Mouse (Mus musculus) lung, embryonic 16.5 days (tissue): ENCODE results near the gene Stxbp4. TPM values are rescaled to one million over a fixed set of nuclear protein-coding genes. Genes with fewer than 3 reads are reported as not detected.

Source experiments
- ATAC-seq: fragments of 200-750 bp; cut with Nextera tagmentation; 2 replicates; pipeline ENCODE4 v1.8.0; 2017; ENCODE audit warnings: low read depth, mild to moderate bottlenecking, moderate library complexity
- H3K27ac ChIP-seq: fragments of 300-500 bp; sonication (generic); 2 replicates; pipeline ENCODE4 v1.5.1; 2014; ENCODE audit warnings: mild to moderate bottlenecking, control low read depth, low read length
- H3K27me3 ChIP-seq: fragments of 300-500 bp; sonication (generic); 2 replicates; pipeline ENCODE4 v1.6.1; 2014; ENCODE audit warnings: low read depth, low read length, mixed read lengths; ENCODE audit not compliant: control insufficient read depth, insufficient read depth
- H3K36me3 ChIP-seq: fragments of 300-500 bp; sonication (generic); 2 replicates; pipeline ENCODE4 v1.6.1; 2014; ENCODE audit warnings: low read length; ENCODE audit not compliant: control insufficient read depth, insufficient read depth
- H3K4me1 ChIP-seq: fragments of 300-500 bp; sonication (generic); replicated peaks from 2 replicates; pipeline ENCODE4 v1.6.1; 2014; ENCODE audit warnings: low read length, mixed read lengths; ENCODE audit not compliant: control insufficient read depth, insufficient read depth
- H3K4me2 ChIP-seq: fragments of 300-500 bp; sonication (generic); 2 replicates; pipeline ENCODE4 v1.6.1; 2014; ENCODE audit warnings: low read depth, low read length, control low read depth
- H3K4me3 ChIP-seq: fragments of 300-500 bp; sonication (generic); 2 replicates; pipeline ENCODE4 v1.5.1; 2014; ENCODE audit warnings: mild to moderate bottlenecking, low read length, control low read depth
- H3K9ac ChIP-seq: fragments of 300-500 bp; sonication (generic); 2 replicates; pipeline ENCODE4 v1.6.1; 2014; ENCODE audit warnings: low read length, control low read depth
- H3K9me3 ChIP-seq: fragments of 300-500 bp; sonication (generic); 2 replicates; pipeline ENCODE4 v1.6.1; 2016; ENCODE audit warnings: low read length; ENCODE audit not compliant: control insufficient read depth
- WGBS: fragments of 180-500 bp; shearing (Covaris S2); extraction: QIAGEN DNeasy Blood & Tissue Kit; methylation state at CpG from one replicate; pipeline ENCODE4 v1.1.7; 2014; 5-methylcytosine and 5-hydroxymethylcytosine counted together
- polyA plus RNA-seq: library from polyadenylated mRNA; unstranded; fragments of >200 nt; fragmentation: Nextera tagmentation; extraction: Ambion mirVana; gene quantifications from 2 replicates; pipeline ENCODE4 v1.2.1, GENCODE M21; 2015

The Stxbp4 gene
- polyA plus RNA-seq, 1 experiment from 2014 or later = 22.4 TPM

GRCm38 (mm10) chr11:90499918-90500317 lies 138.0 kb downstream of the Stxbp4 start:
- ATAC-seq = no peak
- peaks cover 9% of the 10 kb centered on the region; the same call in 1 of the 2 replicates for H3K4me1 ChIP-seq
- H3K4me3 ChIP-seq = no peak overlapping the region
- no peaks in the 10 kb centered on the region for H3K27me3 ChIP-seq
- H3K4me2 ChIP-seq = no peak overlapping the region
- 89% methylated on average over 6 of the region's 6 CpGs for WGBS
- no peaks in the 10 kb centered on the region for H3K36me3 ChIP-seq
- no peak overlapping the region for H3K27ac ChIP-seq
- H3K9ac ChIP-seq = no peak overlapping the region
- no peaks in the 10 kb centered on the region for H3K9me3 ChIP-seq

GRCm38 (mm10) chr11:90498461-90498860 lies 139.4 kb downstream of the Stxbp4 start:
- Histone ChIP-seq H3K9me3 (no peaks in the 10 kb centered on the region), H3K27me3 (no peaks in the 10 kb centered on the region), H3K36me3 (no peaks in the 10 kb centered on the region; the same call in 1 of the 2 replicates), H3K9ac (no peak overlapping the region), H3K27ac (no peak overlapping the region), H3K4me2 (no peak overlapping the region), H3K4me3 (no peak overlapping the region), H3K4me1 (peaks cover 9% of the 10 kb centered on the region; the same call in 1 of the 2 replicates)
- WGBS = 46% methylated on average over 5 of the region's 5 CpGs
- no peak for ATAC-seq

GRCm38 (mm10) chr11:90494981-90495380 lies 142.9 kb downstream of the Stxbp4 start:
- Histone ChIP-seq H3K27me3 (no peaks in the 10 kb centered on the region), H3K36me3 (no peaks in the 10 kb centered on the region; the same call in 1 of the 2 replicates), H3K9me3 (no peaks in the 10 kb centered on the region), H3K27ac (no peak overlapping the region), H3K4me2 (no peak overlapping the region), H3K4me3 (no peak overlapping the region), H3K9ac (no peak overlapping the region), H3K4me1 (no peaks in the 10 kb centered on the region)
- 83% methylated on average over 1 of the region's 1 CpGs for WGBS
- no peak for ATAC-seq

DNA sequence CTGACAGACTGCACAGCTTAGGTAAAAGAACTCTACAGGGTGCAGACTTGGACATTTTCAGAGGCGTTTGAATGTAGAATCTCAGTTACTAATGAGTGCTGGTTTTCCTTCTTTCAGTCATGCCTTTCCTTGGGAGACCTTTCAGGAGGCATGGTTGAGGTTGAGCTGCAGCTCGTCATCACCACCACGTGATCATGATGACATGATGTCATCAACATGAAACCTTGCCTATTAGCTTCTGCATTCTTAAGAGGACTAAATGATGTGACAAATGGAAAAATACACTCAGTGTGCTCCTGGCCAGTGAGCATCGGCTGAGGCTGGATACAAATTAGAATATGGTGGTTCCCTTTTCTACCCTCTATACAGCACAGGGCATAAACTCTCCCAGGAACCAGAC lies 145.4 kb downstream of the Stxbp4 start:
- ATAC-seq = no peak
- Histone ChIP-seq H3K4me2 (no peak overlapping the region), H3K4me1 (no peaks in the 10 kb centered on the region), H3K9me3 (no peaks in the 10 kb centered on the region), H3K9ac (no peak overlapping the region), H3K27ac (no peak overlapping the region), H3K27me3 (no peaks in the 10 kb centered on the region), H3K4me3 (no peak overlapping the region), H3K36me3 (peaks cover 4% of the 10 kb centered on the region)
- 82% methylated on average over 4 of the region's 4 CpGs for WGBS

- Histone ChIP-seq H3K4me3 (no peak overlapping the region), H3K9me3 (no peaks in the 10 kb centered on the region; the same call in 1 of the 2 replicates), H3K27ac (no peak overlapping the region), H3K27me3 (no peaks in the 10 kb centered on the region), H3K9ac (no peak overlapping the region), H3K4me2 (no peak overlapping the region), H3K4me1 (no peaks in the 10 kb centered on the region), H3K36me3 (peaks cover 6% of the 10 kb centered on the region)
- WGBS = 88% methylated on average over 10 of the region's 10 CpGs
- ATAC-seq = no peak
These were observed 148.7 kb downstream of the Stxbp4 start for GRCm38 (mm10) chr11:90489166-90489565.

DNA sequence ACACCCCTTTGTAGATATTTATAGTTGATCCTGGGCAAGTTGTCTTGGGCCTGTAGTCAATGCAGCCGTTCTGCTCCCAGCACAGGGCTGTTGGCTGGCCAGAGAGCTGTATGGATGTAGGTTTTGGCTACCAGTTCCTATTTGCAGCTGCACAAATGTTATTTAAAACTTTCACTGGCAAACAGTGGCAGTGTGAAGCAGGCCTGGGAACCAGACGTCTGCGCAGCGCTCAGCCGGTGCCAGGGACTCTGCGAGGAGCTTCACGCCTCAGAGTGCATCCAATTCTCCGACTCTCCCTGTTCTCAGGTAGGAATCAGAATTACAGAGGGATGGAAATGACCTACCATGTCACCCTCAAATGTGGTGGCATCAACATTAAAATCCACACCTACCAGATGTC lies 150.2 kb downstream of the Stxbp4 start:
- 93% methylated on average over 8 of the region's 8 CpGs for WGBS
- no peaks in the 10 kb centered on the region for H3K27me3 ChIP-seq
- no peak overlapping the region for H3K9ac ChIP-seq
- ATAC-seq = no peak
- H3K4me1 ChIP-seq = no peaks in the 10 kb centered on the region
- H3K4me2 ChIP-seq = no peak overlapping the region
- no peak overlapping the region for H3K4me3 ChIP-seq
- no peak overlapping the region for H3K27ac ChIP-seq
- no peaks in the 10 kb centered on the region; the same call in 1 of the 2 replicates for H3K9me3 ChIP-seq
- peaks cover 6% of the 10 kb centered on the region; the same call in 1 of the 2 replicates for H3K36me3 ChIP-seq

- WGBS = 88% methylated on average over 14 of the region's 14 CpGs
- Histone ChIP-seq H3K9ac (no peak overlapping the region), H3K36me3 (peaks cover 6% of the 10 kb centered on the region; the same call in 1 of the 2 replicates), H3K4me1 (no peaks in the 10 kb centered on the region), H3K4me2 (no peak overlapping the region), H3K4me3 (no peak overlapping the region), H3K9me3 (no peaks in the 10 kb centered on the region; the same call in 1 of the 2 replicates), H3K27me3 (no peaks in the 10 kb centered on the region), H3K27ac (no peak overlapping the region)
- ATAC-seq = no peak
These were observed 152.9 kb downstream of the Stxbp4 start for GRCm38 (mm10) chr11:90484750-90485637.

DNA sequence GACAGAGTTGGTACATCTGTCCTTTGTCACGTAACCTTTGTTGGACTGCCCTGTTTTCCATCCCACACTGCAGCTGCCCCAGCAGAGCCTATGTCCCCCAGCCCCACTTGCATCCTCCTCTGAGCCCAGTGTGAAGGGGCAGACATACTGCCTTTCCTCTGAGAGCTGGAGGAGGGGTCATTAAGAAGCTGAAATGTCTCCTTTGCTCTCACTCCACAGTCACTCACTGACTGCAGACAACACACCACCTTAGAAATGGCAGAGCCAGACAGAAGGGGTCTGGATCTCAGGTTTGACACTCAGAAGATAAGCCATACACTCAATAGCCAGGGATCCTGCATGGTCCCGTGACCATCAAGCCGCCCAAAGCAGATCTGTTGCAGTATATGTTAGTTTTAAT lies 154.1 kb downstream of the Stxbp4 start:
- H3K27me3 ChIP-seq = no peaks in the 10 kb centered on the region
- H3K9me3 ChIP-seq = no peaks in the 10 kb centered on the region; the same call in 1 of the 2 replicates
- no peak overlapping the region for H3K4me3 ChIP-seq
- no peak for ATAC-seq
- H3K27ac ChIP-seq = no peak overlapping the region
- no peak overlapping the region for H3K9ac ChIP-seq
- WGBS = 85% methylated on average over 3 of the region's 3 CpGs
- no peak overlapping the region for H3K4me2 ChIP-seq
- H3K4me1 ChIP-seq = no peaks in the 10 kb centered on the region
- peaks cover 6% of the 10 kb centered on the region; the same call in 1 of the 2 replicates for H3K36me3 ChIP-seq

- Histone ChIP-seq H3K27ac (no peak overlapping the region), H3K9ac (no peak overlapping the region), H3K36me3 (no peaks in the 10 kb centered on the region), H3K4me3 (no peak overlapping the region), H3K4me2 (no peak overlapping the region), H3K9me3 (no peaks in the 10 kb centered on the region), H3K4me1 (no peaks in the 10 kb centered on the region), H3K27me3 (no peaks in the 10 kb centered on the region)
- no peak for ATAC-seq
- 30% methylated on average over 1 of the region's 1 CpGs for WGBS
These were observed 156.1 kb downstream of the Stxbp4 start for GRCm38 (mm10) chr11:90481828-90482227.
